Mouse (Mus musculus): ENCODE measurements at regions not wholly inside any gene's neighbourhood (a gene's known extent, or its start where the extent isn't known, plus 50 kb on each side); places are given as distances from the start of the nearest gene placed in this dataset.

DNA sequence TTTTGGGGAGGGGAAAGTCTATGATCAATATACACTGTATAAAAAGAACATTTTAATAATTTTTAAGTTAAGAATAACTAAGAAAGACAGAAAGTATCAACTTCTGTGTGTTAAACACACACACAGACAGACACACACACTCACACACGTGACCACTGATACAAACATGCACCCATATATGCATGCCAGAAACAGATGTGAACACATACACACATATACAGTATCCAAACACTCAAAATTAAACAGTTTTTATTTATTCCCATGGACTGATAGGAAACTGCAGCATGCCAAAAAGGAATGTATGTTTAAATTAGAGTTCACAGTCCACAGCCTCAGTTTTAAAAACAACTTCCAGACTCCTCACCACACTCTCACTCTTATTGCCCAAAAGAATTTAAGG is 203.4 kb upstream of the Tbl1x start:
- ATAC-seq (ENCODE audit: low read depth) = peak; percentile 81
- no peaks in the 10 kb centered on the region for H3K27me3 ChIP-seq (ENCODE audit: control insufficient read depth, insufficient read depth, low read depth, low read length)
- no peak overlapping the region for H3K27ac ChIP-seq (ENCODE audit: low read length)
- H3K36me3 ChIP-seq (ENCODE audit: control insufficient read depth, insufficient read depth, low read length) = no peaks in the 10 kb centered on the region
- H3K4me3 ChIP-seq (ENCODE audit: low read length) = no peak overlapping the region
- no peak overlapping the region for H3K4me2 ChIP-seq (ENCODE audit: low read depth, low read length)
- WGBS = 22% methylated on average over 1 of the region's 1 CpGs
- no peaks in the 10 kb centered on the region for H3K9me3 ChIP-seq (ENCODE audit: control insufficient read depth, low read length)
- no peaks in the 10 kb centered on the region for H3K4me1 ChIP-seq (replicated peaks; ENCODE audit: control insufficient read depth, insufficient read depth, low read length)
- no peak overlapping the region for H3K9ac ChIP-seq (ENCODE audit: low read length)

DNA sequence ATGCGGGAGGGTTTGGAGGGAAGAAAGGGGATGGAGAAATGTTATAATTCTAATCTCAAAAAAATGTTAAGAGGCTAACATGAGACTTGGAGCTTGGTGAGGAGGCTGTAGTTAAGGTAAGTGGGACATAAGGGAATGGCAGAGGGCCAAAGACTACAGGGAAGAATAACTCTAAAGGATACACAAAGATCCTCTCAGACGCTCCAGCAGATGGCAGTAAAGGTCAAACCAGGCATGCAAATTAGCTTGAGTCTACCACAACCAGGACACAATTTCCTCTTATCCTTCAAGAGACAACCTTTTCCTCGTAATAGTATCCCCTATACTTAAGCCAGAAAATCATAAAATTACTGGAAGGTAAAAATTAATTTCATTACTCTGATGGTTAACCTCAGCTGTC is 196.4 kb upstream of the Tbl1x start:
- Histone ChIP-seq H3K4me1 (replicated peaks; ENCODE audit: control insufficient read depth, insufficient read depth, low read length) (no peaks in the 10 kb centered on the region), H3K27ac (ENCODE audit: low read length) (no peak overlapping the region), H3K36me3 (ENCODE audit: control insufficient read depth, insufficient read depth, low read length) (no peaks in the 10 kb centered on the region), H3K9me3 (ENCODE audit: control insufficient read depth, low read length) (no peaks in the 10 kb centered on the region), H3K4me2 (ENCODE audit: low read depth, low read length) (no peak overlapping the region), H3K4me3 (ENCODE audit: low read length) (no peak overlapping the region), H3K27me3 (ENCODE audit: control insufficient read depth, insufficient read depth, low read depth, low read length) (no peaks in the 10 kb centered on the region), H3K9ac (ENCODE audit: low read length) (no peak overlapping the region)
- ATAC-seq (ENCODE audit: low read depth) = peak; percentile 45; the same call in 1 of the 2 replicates
- 48% methylated on average over 3 of the region's 3 CpGs for WGBS

DNA sequence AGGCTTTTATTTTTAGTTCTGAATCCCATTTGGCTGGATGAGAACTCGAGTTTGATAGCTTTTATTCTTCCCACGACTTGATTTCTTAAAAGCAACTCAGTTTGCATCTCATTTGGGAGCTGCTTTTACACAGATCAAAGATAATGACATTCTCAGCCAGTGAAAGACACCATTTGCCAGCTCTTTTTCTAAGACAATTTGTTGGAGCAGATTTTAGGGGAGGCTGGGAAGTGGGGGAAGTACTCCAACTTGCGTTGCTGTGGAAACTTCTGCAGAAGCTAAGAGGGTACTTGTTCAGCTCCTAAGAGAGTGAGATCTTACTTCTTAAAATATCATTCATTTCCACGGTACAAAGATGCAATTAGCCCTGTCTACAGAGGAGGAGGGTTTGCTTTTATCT is 187.2 kb upstream of the Tbl1x start:
- H3K4me1 ChIP-seq (replicated peaks; ENCODE audit: control insufficient read depth, insufficient read depth, low read length) = no peaks in the 10 kb centered on the region
- no peaks in the 10 kb centered on the region for H3K27me3 ChIP-seq (ENCODE audit: control insufficient read depth, insufficient read depth, low read depth, low read length)
- WGBS = 26% methylated on average over 4 of the region's 4 CpGs
- no peak overlapping the region for H3K4me2 ChIP-seq (ENCODE audit: low read depth, low read length)
- no peak overlapping the region for H3K9ac ChIP-seq (ENCODE audit: low read length)
- no peaks in the 10 kb centered on the region for H3K36me3 ChIP-seq (ENCODE audit: control insufficient read depth, insufficient read depth, low read length)
- H3K27ac ChIP-seq (ENCODE audit: low read length) = no peak overlapping the region
- ATAC-seq (ENCODE audit: low read depth) = no peak
- no peak overlapping the region for H3K4me3 ChIP-seq (ENCODE audit: low read length)
- no peaks in the 10 kb centered on the region for H3K9me3 ChIP-seq (ENCODE audit: control insufficient read depth, low read length)

DNA sequence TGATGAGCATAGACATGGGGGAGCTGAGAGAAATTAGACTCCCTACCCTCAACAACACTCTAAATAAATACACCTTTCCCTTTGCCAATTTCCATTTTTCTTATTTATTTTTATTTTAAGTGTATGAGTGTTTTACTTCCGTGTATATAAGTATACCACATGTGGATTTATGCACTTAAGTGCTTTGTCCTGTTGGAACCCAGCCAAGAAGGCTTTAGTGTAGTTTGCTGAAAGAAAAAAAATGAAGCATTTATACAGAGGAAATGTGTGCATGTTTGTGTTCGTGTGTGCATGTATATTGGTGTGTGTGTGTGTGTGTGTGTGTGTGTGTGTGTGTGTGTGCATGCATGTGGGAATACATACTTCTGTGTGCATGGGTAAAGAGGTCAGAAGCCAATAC is 157.6 kb upstream of the Tbl1x start:
- no peak overlapping the region for H3K9ac ChIP-seq (ENCODE audit: low read length)
- 8% methylated on average over 2 of the region's 2 CpGs for WGBS
- H3K27me3 ChIP-seq (ENCODE audit: control insufficient read depth, insufficient read depth, low read depth, low read length) = no peaks in the 10 kb centered on the region
- no peak overlapping the region for H3K4me3 ChIP-seq (ENCODE audit: low read length)
- H3K4me2 ChIP-seq (ENCODE audit: low read depth, low read length) = no peak overlapping the region
- no peak overlapping the region for H3K27ac ChIP-seq (ENCODE audit: low read length)
- ATAC-seq (ENCODE audit: low read depth) = no peak
- no peaks in the 10 kb centered on the region for H3K4me1 ChIP-seq (replicated peaks; ENCODE audit: control insufficient read depth, insufficient read depth, low read length)
- no peaks in the 10 kb centered on the region for H3K9me3 ChIP-seq (ENCODE audit: control insufficient read depth, low read length)
- H3K36me3 ChIP-seq (ENCODE audit: control insufficient read depth, insufficient read depth, low read length) = no peaks in the 10 kb centered on the region

DNA sequence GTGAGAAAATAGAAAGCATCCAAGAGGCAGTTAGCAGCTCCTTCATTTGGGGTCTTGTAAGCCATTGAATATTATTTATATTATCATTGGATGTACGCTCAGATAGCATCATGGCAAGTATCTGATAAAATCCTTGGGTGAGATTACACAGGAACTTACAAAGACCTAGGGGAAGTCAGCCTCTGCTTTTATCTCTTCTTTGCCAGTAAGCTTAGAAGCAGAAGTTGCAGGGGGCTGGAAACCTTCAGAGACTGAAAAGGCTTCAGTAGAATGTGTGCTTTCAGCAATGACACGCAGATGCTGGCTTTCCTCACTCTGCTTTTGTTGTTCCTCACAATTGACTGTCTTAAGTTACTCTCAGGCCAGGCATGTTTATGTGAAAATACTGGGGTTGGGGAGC is 150.3 kb upstream of the Tbl1x start:
- ATAC-seq (ENCODE audit: low read depth) = no peak
- no peaks in the 10 kb centered on the region for H3K9me3 ChIP-seq (ENCODE audit: control insufficient read depth, low read length)
- H3K4me1 ChIP-seq (replicated peaks; ENCODE audit: control insufficient read depth, insufficient read depth, low read length) = no peaks in the 10 kb centered on the region
- no peaks in the 10 kb centered on the region for H3K36me3 ChIP-seq (ENCODE audit: control insufficient read depth, insufficient read depth, low read length)
- no peak overlapping the region for H3K9ac ChIP-seq (ENCODE audit: low read length)
- WGBS = 51% methylated on average over 2 of the region's 2 CpGs
- no peak overlapping the region for H3K4me3 ChIP-seq (ENCODE audit: low read length)
- no peak overlapping the region for H3K27ac ChIP-seq (ENCODE audit: low read length)
- no peak overlapping the region for H3K4me2 ChIP-seq (ENCODE audit: low read depth, low read length)
- no peaks in the 10 kb centered on the region for H3K27me3 ChIP-seq (ENCODE audit: control insufficient read depth, insufficient read depth, low read depth, low read length)

DNA sequence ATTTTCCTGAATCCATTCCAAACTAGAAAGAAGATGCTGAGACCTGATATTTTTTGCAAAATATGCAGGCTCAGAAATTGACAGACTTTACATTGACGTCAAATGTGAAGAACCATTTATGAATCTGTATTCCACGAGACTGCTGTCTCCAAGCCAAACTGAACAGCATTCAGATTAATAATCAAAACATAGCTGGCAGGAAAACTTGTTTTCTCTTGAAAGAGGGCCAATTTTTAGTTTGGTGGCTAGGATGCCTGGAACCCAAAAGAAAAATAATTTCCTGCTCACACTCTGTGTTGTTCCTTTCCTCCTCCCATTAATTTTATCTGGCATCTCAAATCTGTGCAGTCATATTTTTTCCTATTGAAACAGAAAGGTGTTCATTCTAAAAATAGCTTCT is 149.7 kb upstream of the Tbl1x start:
- no peak overlapping the region for H3K9ac ChIP-seq (ENCODE audit: low read length)
- no peak overlapping the region for H3K4me2 ChIP-seq (ENCODE audit: low read depth, low read length)
- no peak overlapping the region for H3K27ac ChIP-seq (ENCODE audit: low read length)
- H3K36me3 ChIP-seq (ENCODE audit: control insufficient read depth, insufficient read depth, low read length) = no peaks in the 10 kb centered on the region
- no peak overlapping the region for H3K4me3 ChIP-seq (ENCODE audit: low read length)
- no peak for ATAC-seq (ENCODE audit: low read depth)
- H3K27me3 ChIP-seq (ENCODE audit: control insufficient read depth, insufficient read depth, low read depth, low read length) = no peaks in the 10 kb centered on the region
- WGBS = 44% methylated on average over 2 of the region's 2 CpGs
- H3K9me3 ChIP-seq (ENCODE audit: control insufficient read depth, low read length) = no peaks in the 10 kb centered on the region
- H3K4me1 ChIP-seq (replicated peaks; ENCODE audit: control insufficient read depth, insufficient read depth, low read length) = no peaks in the 10 kb centered on the region

DNA sequence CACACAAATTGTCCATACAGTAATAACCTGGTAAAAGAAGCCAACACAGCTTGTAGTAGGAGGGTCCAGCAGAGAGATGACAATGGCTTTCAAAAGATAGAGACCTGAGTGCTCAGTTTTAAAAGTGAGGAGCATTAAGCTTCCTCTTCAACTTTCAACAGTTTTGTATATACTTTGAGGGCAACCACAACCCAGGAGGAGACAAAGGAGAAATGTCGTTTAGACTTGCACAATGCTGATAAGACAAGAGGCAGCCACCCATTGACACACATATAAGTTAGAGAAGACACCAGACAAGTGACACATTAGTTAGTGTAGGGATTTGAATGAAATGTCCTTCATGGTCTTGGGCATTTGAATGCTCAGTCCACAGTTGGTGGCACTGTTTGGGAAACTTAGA is 147.2 kb upstream of the Tbl1x start:
- Histone ChIP-seq H3K4me2 (ENCODE audit: low read depth, low read length) (no peak overlapping the region), H3K4me3 (ENCODE audit: low read length) (no peak overlapping the region)

DNA sequence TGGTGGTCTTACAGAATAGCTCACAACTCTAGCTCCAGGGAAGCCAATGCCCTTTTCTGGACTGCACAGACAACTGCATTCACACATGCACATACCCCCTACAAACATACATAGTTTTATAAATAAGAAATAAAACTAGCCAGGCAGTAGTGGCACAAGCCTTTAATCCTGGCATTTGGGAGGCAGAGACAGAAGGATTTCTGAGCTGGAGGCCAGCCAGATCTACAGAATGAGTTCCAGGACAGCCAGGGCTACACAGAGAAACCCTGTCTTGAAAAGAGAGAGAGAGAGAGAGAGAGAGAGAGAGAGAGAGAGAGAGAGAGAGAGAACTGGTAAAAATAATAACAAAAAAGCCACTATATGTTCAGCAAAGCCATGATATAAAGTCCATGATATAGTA is 143.5 kb upstream of the Tbl1x start:
- H3K36me3 ChIP-seq (ENCODE audit: control insufficient read depth, insufficient read depth, low read length) = no peaks in the 10 kb centered on the region
- no peaks in the 10 kb centered on the region for H3K9me3 ChIP-seq (ENCODE audit: control insufficient read depth, low read length)
- no peak for ATAC-seq (ENCODE audit: low read depth)
- no peak overlapping the region for H3K4me2 ChIP-seq (ENCODE audit: low read depth, low read length)
- no peaks in the 10 kb centered on the region for H3K4me1 ChIP-seq (replicated peaks; ENCODE audit: control insufficient read depth, insufficient read depth, low read length)
- no peak overlapping the region for H3K4me3 ChIP-seq (ENCODE audit: low read length)
- H3K27ac ChIP-seq (ENCODE audit: low read length) = no peak overlapping the region
- H3K27me3 ChIP-seq (ENCODE audit: control insufficient read depth, insufficient read depth, low read depth, low read length) = no peaks in the 10 kb centered on the region
- H3K9ac ChIP-seq (ENCODE audit: low read length) = no peak overlapping the region

More for the DNA sequence above, 147.2 kb upstream of the Tbl1x start:
- Histone ChIP-seq H3K36me3 (ENCODE audit: control insufficient read depth, insufficient read depth, low read length) (no peaks in the 10 kb centered on the region), H3K9me3 (ENCODE audit: control insufficient read depth, low read length) (no peaks in the 10 kb centered on the region), H3K27ac (ENCODE audit: low read length) (no peak overlapping the region), H3K9ac (ENCODE audit: low read length) (no peak overlapping the region), H3K4me1 (replicated peaks; ENCODE audit: control insufficient read depth, insufficient read depth, low read length) (no peaks in the 10 kb centered on the region), H3K27me3 (ENCODE audit: control insufficient read depth, insufficient read depth, low read depth, low read length) (no peaks in the 10 kb centered on the region)
- 32% methylated on average over 1 of the region's 1 CpGs for WGBS
- ATAC-seq (ENCODE audit: low read depth) = no peak

DNA sequence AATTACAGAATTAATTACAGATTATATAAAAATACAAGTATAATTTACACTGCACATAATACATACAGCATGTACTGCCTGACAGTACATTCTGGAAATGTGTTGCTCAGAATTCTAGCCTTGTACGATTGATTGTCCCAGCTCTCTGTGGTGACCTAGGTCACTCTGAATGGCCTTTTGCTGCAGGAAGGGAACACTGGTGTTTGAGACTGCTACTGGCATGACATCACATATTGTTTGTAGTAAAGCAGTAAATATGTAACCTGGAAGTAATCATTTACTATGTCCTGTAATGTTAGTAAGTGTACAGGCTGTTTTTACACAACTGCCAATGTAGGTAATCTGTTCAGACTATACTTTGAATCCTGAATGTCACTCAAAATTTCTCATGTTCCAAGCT is 123.5 kb upstream of the Tbl1x start:
- H3K4me3 ChIP-seq (ENCODE audit: low read length) = no peak overlapping the region
- 57% methylated on average over 1 of the region's 1 CpGs for WGBS
- H3K9me3 ChIP-seq (ENCODE audit: control insufficient read depth, low read length) = no peaks in the 10 kb centered on the region
- H3K27me3 ChIP-seq (ENCODE audit: control insufficient read depth, insufficient read depth, low read depth, low read length) = no peaks in the 10 kb centered on the region
- no peaks in the 10 kb centered on the region for H3K36me3 ChIP-seq (ENCODE audit: control insufficient read depth, insufficient read depth, low read length)
- no peak overlapping the region for H3K9ac ChIP-seq (ENCODE audit: low read length)
- H3K4me2 ChIP-seq (ENCODE audit: low read depth, low read length) = no peak overlapping the region
- H3K27ac ChIP-seq (ENCODE audit: low read length) = no peak overlapping the region
- no peak for ATAC-seq (ENCODE audit: low read depth)
- H3K4me1 ChIP-seq (replicated peaks; ENCODE audit: control insufficient read depth, insufficient read depth, low read length) = no peaks in the 10 kb centered on the region

DNA sequence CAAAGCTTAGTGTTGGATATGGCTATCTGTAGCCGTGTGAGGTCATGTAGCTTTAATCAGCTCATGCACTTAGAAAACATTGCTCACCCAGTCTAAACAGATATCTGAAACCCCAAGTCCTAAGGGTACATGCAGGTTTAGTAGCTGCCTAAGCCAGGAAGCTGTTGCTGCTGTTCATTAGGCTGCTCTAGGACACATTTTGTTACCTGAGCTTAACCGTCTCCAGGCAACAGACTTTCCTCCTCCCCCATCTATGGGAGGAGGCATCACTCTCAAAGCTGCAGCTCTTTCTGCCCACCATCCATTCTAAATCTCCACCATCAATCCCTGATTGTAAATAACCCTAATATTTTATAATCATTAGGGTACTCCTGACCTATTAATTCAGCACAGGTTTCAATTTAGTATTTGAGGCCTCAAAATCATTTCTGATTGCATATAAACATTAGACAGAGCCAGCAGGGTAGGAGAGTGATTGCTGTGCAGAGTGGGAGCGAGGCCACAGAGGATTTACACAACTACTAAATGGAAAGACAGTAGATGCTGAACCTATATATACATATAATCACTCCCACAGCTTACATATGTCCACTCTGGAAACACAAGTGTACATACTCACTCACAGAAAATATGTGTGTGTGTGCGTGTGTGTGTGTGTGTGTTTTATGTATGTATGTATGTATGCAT is 118.9 kb upstream of the Tbl1x start:
- no peak overlapping the region for H3K9ac ChIP-seq (ENCODE audit: low read length)
- H3K27me3 ChIP-seq (ENCODE audit: control insufficient read depth, insufficient read depth, low read depth, low read length) = no peaks in the 10 kb centered on the region
- no peak overlapping the region for H3K4me2 ChIP-seq (ENCODE audit: low read depth, low read length)
- H3K36me3 ChIP-seq (ENCODE audit: control insufficient read depth, insufficient read depth, low read length) = no peaks in the 10 kb centered on the region
- H3K4me3 ChIP-seq (ENCODE audit: low read length) = no peak overlapping the region
- 80% methylated on average over 4 of the region's 4 CpGs for WGBS
- no peak overlapping the region for H3K27ac ChIP-seq (ENCODE audit: low read length)
- H3K9me3 ChIP-seq (ENCODE audit: control insufficient read depth, low read length) = no peaks in the 10 kb centered on the region
- no peaks in the 10 kb centered on the region for H3K4me1 ChIP-seq (replicated peaks; ENCODE audit: control insufficient read depth, insufficient read depth, low read length)
- ATAC-seq (ENCODE audit: low read depth) = no peak

All from lung, embryonic 16.5 days (tissue).